Mouse (Mus musculus) T-cell, adult 2 months (primary cell): ENCODE data around the gene Neurl1a.
A peak's percentile ranks its signal among the peaks of the same experiment; 100 is the strongest.

Experiments
- DNase-seq: peaks from one replicate; pipeline ENCODE4 v3.0.0; 2022; ENCODE audit warnings: low spot score

Gene Neurl1a

GRCm38 (mm10) chr19:47168223-47168622, 10.4 kb upstream of the Neurl1a start:
- DNase-seq = peak; percentile 22

- peak; percentile 67 for DNase-seq
These were observed 9.7 kb upstream of the Neurl1a start for GRCm38 (mm10) chr19:47168793-47169412.

DNA sequence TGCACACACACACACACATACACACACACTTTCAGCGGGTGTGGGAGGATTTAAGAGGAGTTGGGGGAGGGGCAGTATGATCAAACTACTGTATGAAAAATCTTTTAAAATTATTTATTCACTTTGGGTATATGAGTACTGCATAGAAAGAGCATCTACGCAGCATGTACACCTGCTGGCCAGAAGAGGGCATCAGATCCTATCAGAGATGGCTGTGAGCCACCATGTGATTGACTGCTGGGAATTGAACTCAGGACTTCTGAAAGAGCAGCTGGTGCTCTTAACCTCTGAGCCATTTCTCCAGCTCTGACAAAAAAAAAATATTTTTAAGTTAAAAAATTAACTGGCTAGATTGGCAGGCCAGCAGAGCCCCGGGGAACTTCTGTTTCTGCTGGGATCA, 4.1 kb upstream of the Neurl1a start:
- DNase-seq = no peak

DNA sequence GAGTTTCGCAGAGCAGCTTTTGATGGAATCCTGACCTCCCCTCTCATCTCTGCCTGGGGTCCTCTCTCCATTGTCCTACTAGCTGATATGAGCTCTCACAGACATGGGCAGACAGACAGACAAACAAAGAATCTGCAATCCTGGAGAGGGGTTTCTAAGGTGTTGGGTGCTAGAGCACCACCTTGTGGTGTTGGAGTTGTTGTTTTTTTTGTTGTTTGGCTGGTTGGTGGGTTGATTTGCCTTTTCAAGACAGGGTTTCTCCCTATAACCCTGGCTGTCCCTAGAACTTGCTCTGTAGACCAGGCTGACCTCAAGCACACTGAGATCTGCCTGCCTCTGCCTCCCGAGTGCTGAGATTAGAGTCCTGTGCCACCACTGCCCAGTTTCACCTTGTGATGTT, 3.1 kb upstream of the Neurl1a start:
- no peak for DNase-seq

- no peak for DNase-seq
These were observed 1.6 kb upstream of the Neurl1a start for GRCm38 (mm10) chr19:47176916-47177505.

GRCm38 (mm10) chr19:47178001-47178400, 619 bp upstream of the Neurl1a start:
- no peak for DNase-seq

GRCm38 (mm10) chr19:47179272-47179809, 721 bp downstream of the Neurl1a start:
- DNase-seq = no peak

GRCm38 (mm10) chr19:47180011-47180410, 1.4 kb downstream of the Neurl1a start:
- no peak for DNase-seq

GRCm38 (mm10) chr19:47184221-47184620, 5.6 kb downstream of the Neurl1a start:
- DNase-seq = no peak

DNA sequence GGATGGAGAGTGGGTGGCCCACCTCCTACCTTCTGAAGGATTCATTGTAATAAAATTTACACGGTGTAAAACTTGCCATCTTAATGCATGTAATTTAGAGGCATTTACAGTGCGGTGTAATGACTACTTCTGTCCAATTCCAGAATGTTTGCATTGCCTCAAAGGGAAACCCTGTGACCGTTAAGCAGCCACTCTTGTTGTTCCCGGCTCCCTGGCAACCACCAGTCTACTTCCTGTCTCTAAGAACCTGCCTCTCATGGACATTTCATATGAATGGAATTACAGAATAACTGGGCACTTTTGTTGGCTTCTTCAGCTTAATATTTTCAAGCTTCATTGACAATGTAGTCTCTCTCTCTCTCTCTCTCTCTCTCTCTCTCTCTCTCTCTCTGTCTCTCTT, 6.1 kb downstream of the Neurl1a start:
- no peak for DNase-seq

DNA sequence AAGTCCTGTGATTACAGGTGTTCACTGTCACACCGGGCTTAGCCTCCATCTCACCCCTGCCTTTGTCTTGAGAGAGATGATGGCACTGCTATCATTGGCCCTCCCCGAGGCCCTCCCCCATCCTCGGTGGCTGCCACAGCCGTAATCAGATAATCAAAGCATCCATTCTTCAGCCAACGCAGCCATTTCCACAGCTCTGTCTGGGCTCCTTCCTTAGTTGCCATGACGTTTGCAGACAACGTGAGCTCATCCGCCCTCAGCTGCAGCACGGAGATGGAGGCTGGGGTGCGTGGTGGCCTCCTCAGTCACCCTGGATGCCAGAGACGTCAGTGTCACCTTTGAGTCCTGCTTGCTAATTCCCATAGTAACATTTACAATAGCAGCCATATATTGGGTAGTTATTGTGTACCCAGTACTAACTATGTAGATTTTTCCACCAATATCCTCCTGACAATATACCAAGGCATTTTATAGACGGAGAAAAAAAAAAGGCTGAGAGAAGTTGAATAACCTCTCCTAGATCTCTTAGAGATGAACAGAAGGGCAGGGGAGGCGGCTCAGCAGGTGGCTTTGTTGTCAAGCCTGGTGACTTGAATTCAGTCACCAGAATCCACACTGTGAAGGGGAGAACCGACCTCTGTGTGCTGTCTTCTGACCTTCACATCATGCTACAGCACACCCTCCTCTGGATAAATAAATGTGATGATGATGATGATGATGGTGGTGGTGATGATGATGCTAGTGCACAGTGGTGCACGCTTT, 8.1 kb downstream of the Neurl1a start:
- no peak for DNase-seq

- DNase-seq = no peak
These were observed 10.0 kb downstream of the Neurl1a start for GRCm38 (mm10) chr19:47188515-47189128.

GRCm38 (mm10) chr19:47192158-47192557, 13.5 kb downstream of the Neurl1a start:
- no peak for DNase-seq

- no peak for DNase-seq
These were observed 20.2 kb downstream of the Neurl1a start for GRCm38 (mm10) chr19:47198671-47199350.

DNA sequence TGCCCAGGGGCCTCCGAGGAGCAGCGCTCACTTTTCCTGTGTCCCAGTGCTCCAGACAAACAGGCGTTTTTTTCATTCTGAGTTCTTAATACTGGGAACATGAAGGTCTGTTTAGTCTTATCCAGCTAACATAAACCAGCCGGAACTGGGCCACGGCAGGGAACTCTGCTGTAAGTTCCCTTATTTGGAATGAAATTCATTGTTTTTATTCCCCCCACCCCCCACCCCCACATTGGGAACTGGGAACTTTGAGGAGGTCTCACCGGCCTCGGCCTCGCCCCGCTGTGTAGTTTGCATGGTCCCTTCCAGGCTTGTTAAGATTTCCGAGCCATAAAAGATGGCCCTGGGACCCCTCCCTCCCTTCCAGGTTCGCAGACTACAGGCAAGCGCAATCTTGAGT, 23.4 kb downstream of the Neurl1a start:
- DNase-seq = no peak

DNA sequence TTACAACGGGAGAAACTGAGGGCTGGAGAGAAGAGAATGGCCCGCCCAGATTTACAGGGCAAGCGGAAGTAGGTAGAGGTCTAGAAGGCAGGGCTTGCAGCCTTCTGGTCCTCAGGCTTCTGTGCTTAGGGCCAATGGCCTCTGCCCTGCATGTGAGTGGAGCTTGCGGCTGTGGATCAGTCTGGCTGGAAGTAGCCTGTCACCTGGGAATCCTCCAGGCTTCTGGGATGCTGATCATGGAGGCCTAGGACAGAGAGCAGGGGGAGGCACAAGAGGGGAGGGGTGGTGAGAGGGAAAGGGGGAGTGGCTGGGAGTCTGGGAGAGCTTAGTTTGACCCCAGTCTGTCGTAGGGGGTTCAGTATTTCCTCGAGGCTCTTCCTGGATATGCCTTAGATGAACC, 23.8 kb downstream of the Neurl1a start:
- no peak for DNase-seq

DNA sequence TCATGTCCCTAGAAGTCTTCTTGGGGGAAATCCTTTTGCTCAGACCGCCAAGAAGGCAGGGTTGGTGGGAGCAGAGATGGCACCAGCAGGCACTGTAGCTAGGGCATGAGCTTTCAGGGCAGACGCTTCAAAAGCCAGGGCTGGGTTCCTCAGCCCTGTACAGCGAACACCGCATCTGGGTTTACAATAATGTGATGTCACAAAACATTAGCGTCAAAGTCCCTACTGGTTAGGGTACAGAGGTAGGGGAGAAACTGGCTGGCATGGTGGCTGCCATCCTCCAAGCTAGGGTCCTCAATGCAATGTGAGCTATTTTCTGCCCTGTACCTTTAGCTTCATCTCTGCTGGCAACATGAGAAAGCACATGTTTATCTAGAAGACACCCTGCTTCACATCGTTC, 24.4 kb downstream of the Neurl1a start:
- no peak for DNase-seq

GRCm38 (mm10) chr19:47204653-47205052, 26.0 kb downstream of the Neurl1a start:
- no peak for DNase-seq

GRCm38 (mm10) chr19:47206126-47206525, 27.5 kb downstream of the Neurl1a start:
- no peak for DNase-seq

DNA sequence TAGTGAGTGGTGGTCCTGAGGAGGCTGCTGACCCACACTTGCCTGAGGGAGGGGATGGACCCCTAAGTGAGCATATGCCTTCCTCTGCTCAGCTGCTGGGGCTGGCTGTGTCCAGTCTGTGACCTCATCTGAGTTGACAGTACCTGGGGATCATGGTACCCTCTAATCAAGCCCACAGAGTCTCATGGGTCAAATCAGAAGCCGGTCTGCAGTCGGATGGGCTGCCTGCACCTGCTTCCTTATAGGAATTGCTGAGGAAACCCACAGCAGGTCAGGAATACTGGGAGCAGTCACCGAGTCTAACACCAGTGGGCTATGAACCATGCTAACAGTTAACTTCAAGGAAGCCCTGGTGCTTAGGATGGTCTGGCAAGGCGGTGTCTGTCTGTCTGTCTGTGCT, 31.8 kb downstream of the Neurl1a start:
- DNase-seq = no peak

DNA sequence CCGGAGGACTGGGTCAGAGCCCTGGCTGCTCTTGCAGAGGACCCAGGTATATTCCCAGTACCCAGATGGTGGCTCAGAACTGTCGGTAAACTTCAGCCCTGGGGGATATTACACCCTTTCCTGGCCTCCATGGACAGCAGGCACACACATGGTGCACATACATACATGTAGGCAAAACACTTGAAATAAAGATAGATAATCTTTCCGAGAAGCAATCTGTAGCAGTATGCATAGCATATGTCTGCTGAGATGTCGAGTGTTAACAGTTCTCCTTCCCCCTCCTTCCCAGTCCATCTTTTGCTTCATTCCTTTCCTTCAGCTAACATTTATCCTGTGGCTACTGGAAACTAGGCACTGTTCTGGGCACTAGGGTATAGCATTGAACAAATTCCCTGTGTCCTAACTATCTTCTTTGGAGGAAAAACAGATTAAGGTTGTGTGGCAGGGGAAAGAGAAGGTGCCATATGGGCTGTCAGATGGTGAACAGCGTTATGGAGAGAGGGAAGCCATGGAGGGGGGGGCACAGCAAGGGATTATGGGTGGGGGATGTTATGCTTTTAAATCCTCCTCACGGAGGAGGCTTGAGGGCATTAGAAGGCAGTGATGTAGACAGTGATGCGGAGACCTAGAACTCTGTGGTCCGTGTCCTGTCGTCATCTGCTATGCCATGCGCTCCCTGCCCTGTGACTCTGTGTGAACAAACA, 33.1 kb downstream of the Neurl1a start:
- no peak for DNase-seq
